Mouse (Mus musculus) liver, adult (tissue): ENCODE measurements around the gene Eif2ak3.

ENCODE experiments used
- GATA4 ChIP-seq: IDR thresholded peaks from 2 replicates; pipeline ENCODE4 v1.6.1; 2014; ENCODE audit warnings: mild to moderate bottlenecking, low read length; ENCODE audit not compliant: insufficient replicate concordance

The Eif2ak3 gene

GRCm38 (mm10) chr6:70822386-70822910 is 21.9 kb upstream of the Eif2ak3 start:
- TF ChIP-seq GATA4, result no peak

GRCm38 (mm10) chr6:70824085-70824986 is 20.0 kb upstream of the Eif2ak3 start:
- no peak for TF ChIP-seq GATA4

- TF ChIP-seq GATA4, result no peak
Observed at GRCm38 (mm10) chr6:70824987-70825337, 19.4 kb upstream of the Eif2ak3 start.

GRCm38 (mm10) chr6:70829451-70829850 is 14.9 kb upstream of the Eif2ak3 start:
- TF ChIP-seq GATA4, result no peak

- TF ChIP-seq GATA4, result no peak
Observed at GRCm38 (mm10) chr6:70830552-70830951, 13.8 kb upstream of the Eif2ak3 start.

GRCm38 (mm10) chr6:70831179-70831839 is 13.0 kb upstream of the Eif2ak3 start:
- TF ChIP-seq GATA4, result no peak

GRCm38 (mm10) chr6:70837297-70837696 is 7.0 kb upstream of the Eif2ak3 start:
- no peak for TF ChIP-seq GATA4

- TF ChIP-seq GATA4, result no peak
Observed at GRCm38 (mm10) chr6:70838532-70838931, 5.8 kb upstream of the Eif2ak3 start.

- TF ChIP-seq GATA4, result no peak
Observed at GRCm38 (mm10) chr6:70840281-70840680, 4.0 kb upstream of the Eif2ak3 start.

GRCm38 (mm10) chr6:70842991-70843390 is 1.3 kb upstream of the Eif2ak3 start:
- TF ChIP-seq GATA4, result no peak

- no peak for TF ChIP-seq GATA4
Observed at GRCm38 (mm10) chr6:70844896-70845646, 756 bp downstream of the Eif2ak3 start.

GRCm38 (mm10) chr6:70847386-70847785 is 3.1 kb downstream of the Eif2ak3 start:
- no peak for TF ChIP-seq GATA4

- no peak for TF ChIP-seq GATA4
Observed at GRCm38 (mm10) chr6:70853371-70853770, 9.1 kb downstream of the Eif2ak3 start.

GRCm38 (mm10) chr6:70855529-70856309 is 11.4 kb downstream of the Eif2ak3 start:
- no peak for TF ChIP-seq GATA4

GRCm38 (mm10) chr6:70862726-70863125 is 18.4 kb downstream of the Eif2ak3 start:
- TF ChIP-seq GATA4, result no peak
